Mouse (Mus musculus): Measurements from ENCODE around the gene Tubgcp2. TPM values are rescaled to one million over a fixed set of nuclear protein-coding genes. Genes with fewer than 3 reads are reported as not detected.

Gene Tubgcp2
- 67.4 and 68.0 TPM in 2 replicates for polyA plus RNA-seq (2015; fragmentation: Nextera tagmentation; extraction: Ambion mirVana)

- H3K4me1 ChIP-seq = peaks cover 21% of the 10 kb centered on the region
- WGBS = 1% methylated on average over 69 of the region's 69 CpGs
- peak within 1 kb of the TSS; percentile 88 for H3K27ac ChIP-seq
- H3K9me3 ChIP-seq = no peaks in the 10 kb centered on the region
- H3K36me3 ChIP-seq = peaks cover 43% of the 10 kb centered on the region
- H3K4me2 ChIP-seq (replicated peaks) = peak within 1 kb of the TSS; percentile 87
- H3K9ac ChIP-seq = peak within 1 kb of the TSS; percentile 91
- peak within 1 kb of the TSS; percentile 93 for H3K4me3 ChIP-seq
- peak; percentile 96 for ATAC-seq (ENCODE audit: low FRiP score, low read depth)
- H3K27me3 ChIP-seq = no peaks in the 10 kb centered on the region
These were observed at the start of gene Tubgcp2, which contains the start of gene Zfp511 for GRCm38 (mm10) chr7:140036281-140037170. Gene Tubgcp2 (minus strand): TSS chr7:140036669. Gene Zfp511 (plus strand): TSS chr7:140036391.

- H3K9ac ChIP-seq = no peak within 1 kb of the TSS
- H3K27ac ChIP-seq = no peak within 1 kb of the TSS
- H3K4me3 ChIP-seq = peak within 1 kb of the TSS; percentile 37; the same call in 1 of the 2 replicates
- 6% methylated on average over 18 of the region's 18 CpGs for WGBS
- peaks cover 20% of the 10 kb centered on the region for H3K4me1 ChIP-seq
- peak within 1 kb of the TSS; percentile 61 for H3K4me2 ChIP-seq (replicated peaks)
- no peaks in the 10 kb centered on the region for H3K9me3 ChIP-seq
- H3K27me3 ChIP-seq = peaks cover 54% of the 10 kb centered on the region
- ATAC-seq (ENCODE audit: low FRiP score, low read depth) = no peak
- H3K36me3 ChIP-seq = no peaks in the 10 kb centered on the region
These were observed 45.8 kb upstream of the Tubgcp2 start, which contains the start of gene Caly for GRCm38 (mm10) chr7:140082242-140082678. Gene Caly (minus strand): TSS chr7:140082548.

DNA sequence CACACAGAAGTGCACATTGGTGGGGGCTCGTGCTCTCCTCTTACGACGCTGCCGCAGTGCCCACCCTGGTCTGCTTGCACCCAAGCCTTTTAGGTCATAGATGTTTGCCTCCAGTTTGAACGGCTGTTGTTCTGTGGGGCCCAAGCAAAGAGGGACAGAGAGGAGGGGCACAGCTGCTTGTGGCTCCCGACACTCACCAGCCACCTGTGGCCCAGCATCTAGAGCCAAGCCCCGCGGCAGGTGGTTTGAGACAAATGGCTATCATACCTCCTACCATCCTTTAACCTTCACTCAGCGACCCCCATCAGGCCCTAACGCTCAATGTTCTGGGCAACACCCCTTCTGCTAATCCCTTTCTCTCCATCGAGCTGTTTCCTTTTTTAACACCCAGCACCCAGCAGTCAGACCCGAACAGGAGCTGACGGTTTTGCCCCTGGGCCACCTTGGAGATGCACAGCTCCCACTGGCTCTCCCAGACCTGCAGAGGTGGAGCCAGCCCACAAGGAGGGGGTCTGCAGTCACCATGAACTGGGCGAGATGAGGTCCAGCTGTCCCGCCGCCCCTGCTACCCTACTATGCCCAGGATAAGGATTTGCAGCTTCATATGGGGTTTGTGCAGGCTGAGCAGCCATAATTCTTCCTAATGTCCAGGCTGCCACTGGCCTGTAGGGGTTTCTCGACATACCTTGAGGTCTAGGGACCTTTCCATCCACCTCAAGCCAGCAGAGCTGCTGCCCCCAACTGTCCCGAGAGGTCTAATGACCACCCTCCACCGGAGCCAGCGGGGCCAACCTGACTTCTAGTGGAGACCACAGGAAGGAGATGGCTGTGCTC is 45.2 kb upstream of the Tubgcp2 start:
- Histone ChIP-seq H3K4me2 (replicated peaks) (peak overlapping the region; percentile 61), H3K9ac (no peak overlapping the region), H3K4me1 (peaks cover 20% of the 10 kb centered on the region), H3K4me3 (peak overlapping the region; percentile 37; the same call in 1 of the 2 replicates), H3K36me3 (no peaks in the 10 kb centered on the region), H3K27me3 (peaks cover 54% of the 10 kb centered on the region), H3K27ac (no peak overlapping the region), H3K9me3 (no peaks in the 10 kb centered on the region)
- WGBS = 18% methylated on average over 20 of the region's 20 CpGs
- ATAC-seq (ENCODE audit: low FRiP score, low read depth) = no peak

DNA sequence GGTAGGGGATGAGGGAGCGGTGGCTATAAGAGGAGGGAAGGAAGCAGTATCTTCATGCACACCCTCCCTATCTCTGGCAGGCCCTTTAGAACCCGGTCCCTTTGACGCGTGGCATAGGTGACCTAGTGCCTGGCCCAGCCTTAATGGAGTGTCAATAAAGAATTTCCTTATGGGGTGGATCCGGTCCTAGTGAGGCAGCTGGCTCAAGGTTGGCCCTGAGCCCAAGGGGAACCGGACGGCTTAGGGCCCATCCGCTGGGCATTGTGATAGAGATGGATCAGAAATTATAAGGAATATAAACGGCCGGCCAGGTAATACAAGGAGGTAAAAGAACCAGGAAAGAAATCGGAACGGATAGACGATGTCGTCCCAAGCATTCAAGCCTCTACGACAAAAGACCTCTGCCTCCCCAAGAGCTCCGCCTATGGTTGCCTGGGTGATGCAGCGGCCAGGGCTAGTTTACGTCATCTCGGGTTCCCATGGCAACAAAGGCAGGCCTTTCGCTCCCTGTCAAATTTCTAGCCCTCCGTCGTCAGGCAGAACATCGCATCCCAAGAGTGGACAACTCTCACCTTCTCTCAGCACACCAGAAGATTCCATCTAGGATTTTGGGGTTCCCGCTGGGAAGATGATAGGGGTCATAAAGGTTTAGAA is 44.2 kb upstream of the Tubgcp2 start:
- H3K9me3 ChIP-seq = no peaks in the 10 kb centered on the region
- peaks cover 20% of the 10 kb centered on the region for H3K4me1 ChIP-seq
- H3K36me3 ChIP-seq = no peaks in the 10 kb centered on the region
- ATAC-seq (ENCODE audit: low FRiP score, low read depth) = peak; percentile 74
- H3K27ac ChIP-seq = no peak overlapping the region
- H3K4me2 ChIP-seq (replicated peaks) = peak overlapping the region; percentile 61
- H3K4me3 ChIP-seq = peak overlapping the region; percentile 37
- WGBS = 4% methylated on average over 24 of the region's 24 CpGs
- peak overlapping the region; percentile 56 for H3K9ac ChIP-seq
- H3K27me3 ChIP-seq = peaks cover 58% of the 10 kb centered on the region

- H3K4me2 ChIP-seq (replicated peaks) = no peak overlapping the region
- no peak overlapping the region for H3K27ac ChIP-seq
- H3K4me1 ChIP-seq = peaks cover 20% of the 10 kb centered on the region
- no peaks in the 10 kb centered on the region for H3K9me3 ChIP-seq
- peaks cover 58% of the 10 kb centered on the region for H3K27me3 ChIP-seq
- 4% methylated on average over 5 of the region's 5 CpGs for WGBS
- no peak overlapping the region for H3K4me3 ChIP-seq
- H3K36me3 ChIP-seq = no peaks in the 10 kb centered on the region
- H3K9ac ChIP-seq = no peak overlapping the region
- ATAC-seq (ENCODE audit: low FRiP score, low read depth) = no peak
These were observed 42.2 kb upstream of the Tubgcp2 start for GRCm38 (mm10) chr7:140078711-140079110.

DNA sequence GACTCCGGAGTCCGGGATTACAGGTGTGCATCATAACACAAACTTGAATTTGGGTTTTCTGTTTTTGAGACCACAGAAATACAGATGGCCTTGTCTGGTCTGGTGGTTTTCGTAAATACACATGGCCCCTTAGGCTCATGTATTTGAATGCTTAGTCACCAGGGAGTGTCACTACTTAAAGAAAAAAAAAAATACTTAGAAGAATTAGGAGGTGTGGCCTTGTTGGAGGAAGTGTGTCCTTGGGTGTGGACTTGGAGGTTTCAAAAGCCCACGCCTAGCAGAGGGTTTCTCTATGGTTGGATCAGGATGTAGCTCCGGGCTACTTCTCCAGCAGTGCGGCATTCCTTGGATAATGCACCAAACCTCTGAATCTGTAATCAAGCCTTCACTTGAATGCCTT is 41.2 kb upstream of the Tubgcp2 start:
- Histone ChIP-seq H3K36me3 (no peaks in the 10 kb centered on the region), H3K9ac (no peak overlapping the region), H3K4me1 (peaks cover 20% of the 10 kb centered on the region), H3K27ac (no peak overlapping the region), H3K4me3 (no peak overlapping the region), H3K9me3 (no peaks in the 10 kb centered on the region), H3K27me3 (peaks cover 55% of the 10 kb centered on the region), H3K4me2 (replicated peaks) (no peak overlapping the region)
- 75% methylated on average over 6 of the region's 6 CpGs for WGBS
- no peak for ATAC-seq (ENCODE audit: low FRiP score, low read depth)

- 29% methylated on average over 39 of the region's 39 CpGs for WGBS
- Histone ChIP-seq H3K4me3 (peak overlapping the region; percentile 27), H3K27me3 (peaks cover 41% of the 10 kb centered on the region), H3K36me3 (no peaks in the 10 kb centered on the region), H3K27ac (no peak overlapping the region), H3K4me1 (no peaks in the 10 kb centered on the region), H3K9ac (peak overlapping the region; percentile 51), H3K9me3 (no peaks in the 10 kb centered on the region), H3K4me2 (replicated peaks) (peak overlapping the region; percentile 55)
- no peak for ATAC-seq (ENCODE audit: low FRiP score, low read depth)
These were observed 33.7 kb upstream of the Tubgcp2 start for GRCm38 (mm10) chr7:140070042-140070711.

DNA sequence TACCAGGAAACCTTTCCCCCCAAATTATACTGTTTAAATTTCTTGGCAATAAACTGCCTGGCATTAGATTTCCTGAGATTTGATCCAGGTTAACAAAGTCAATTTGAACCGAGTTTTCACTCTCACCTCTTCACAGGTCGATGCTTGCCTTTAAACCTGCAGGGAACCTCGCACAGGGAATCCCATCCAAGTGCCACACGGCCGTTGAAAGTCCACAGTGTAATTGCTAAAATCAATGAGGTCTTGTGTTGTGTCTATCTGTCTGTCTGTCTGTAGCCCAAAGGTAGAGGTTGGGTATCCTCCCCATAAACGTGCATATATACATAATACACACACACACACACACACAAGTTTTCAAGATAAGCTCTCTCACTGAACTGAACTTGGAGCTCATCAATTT is 30.9 kb upstream of the Tubgcp2 start:
- no peaks in the 10 kb centered on the region for H3K9me3 ChIP-seq
- H3K9ac ChIP-seq = no peak overlapping the region
- no peaks in the 10 kb centered on the region for H3K4me1 ChIP-seq
- H3K4me3 ChIP-seq = no peak overlapping the region
- ATAC-seq (ENCODE audit: low FRiP score, low read depth) = no peak
- 63% methylated on average over 6 of the region's 6 CpGs for WGBS
- peaks cover 59% of the 10 kb centered on the region for H3K27me3 ChIP-seq
- no peak overlapping the region for H3K27ac ChIP-seq
- H3K36me3 ChIP-seq = no peaks in the 10 kb centered on the region
- no peak overlapping the region for H3K4me2 ChIP-seq (replicated peaks)

GRCm38 (mm10) chr7:140063092-140063491 is 26.6 kb upstream of the Tubgcp2 start:
- 22% methylated on average over 7 of the region's 7 CpGs for WGBS
- H3K4me1 ChIP-seq = peaks cover 21% of the 10 kb centered on the region
- ATAC-seq (ENCODE audit: low FRiP score, low read depth) = no peak
- H3K9me3 ChIP-seq = no peaks in the 10 kb centered on the region
- H3K27ac ChIP-seq = no peak overlapping the region
- no peaks in the 10 kb centered on the region for H3K36me3 ChIP-seq
- no peak overlapping the region for H3K4me2 ChIP-seq (replicated peaks)
- no peak overlapping the region for H3K4me3 ChIP-seq
- peaks cover 81% of the 10 kb centered on the region for H3K27me3 ChIP-seq
- H3K9ac ChIP-seq = no peak overlapping the region

GRCm38 (mm10) chr7:140062307-140062706 is 25.8 kb upstream of the Tubgcp2 start:
- H3K4me2 ChIP-seq (replicated peaks) = no peak overlapping the region
- no peak for ATAC-seq (ENCODE audit: low FRiP score, low read depth)
- no peak overlapping the region for H3K4me3 ChIP-seq
- no peak overlapping the region for H3K27ac ChIP-seq
- no peak overlapping the region for H3K9ac ChIP-seq
- H3K4me1 ChIP-seq = peaks cover 29% of the 10 kb centered on the region
- no peaks in the 10 kb centered on the region for H3K36me3 ChIP-seq
- peaks cover 89% of the 10 kb centered on the region for H3K27me3 ChIP-seq
- H3K9me3 ChIP-seq = no peaks in the 10 kb centered on the region
- 17% methylated on average over 11 of the region's 11 CpGs for WGBS

GRCm38 (mm10) chr7:140061832-140062130 is 25.3 kb upstream of the Tubgcp2 start:
- Histone ChIP-seq H3K36me3 (no peaks in the 10 kb centered on the region), H3K9me3 (no peaks in the 10 kb centered on the region), H3K4me1 (peaks cover 30% of the 10 kb centered on the region), H3K27ac (no peak overlapping the region), H3K4me2 (replicated peaks) (peak overlapping the region; percentile 89), H3K27me3 (peaks cover 94% of the 10 kb centered on the region), H3K4me3 (peak overlapping the region; percentile 46), H3K9ac (no peak overlapping the region)
- WGBS = 3% methylated on average over 6 of the region's 6 CpGs
- ATAC-seq (ENCODE audit: low FRiP score, low read depth) = no peak
